Mouse (Mus musculus) MEL-GATA-1-ER (cell line): ENCODE data around the gene 2900092C05Rik.

Experiments
- DNase-seq: peaks from one replicate; pipeline ENCODE4 v3.0.0-alpha.2; 2012; ENCODE audit warnings: low read depth; ENCODE audit errors: extremely low read depth

The 2900092C05Rik gene

GRCm38 (mm10) chr7:12512217-12512616, at the start of gene 2900092C05Rik:
TSS of gene 2900092C05Rik (plus strand) at chr7:12512517.
- no peak for DNase-seq

- peak; percentile 87 for DNase-seq
Observed at GRCm38 (mm10) chr7:12478158-12479008, 33.9 kb upstream of the 2900092C05Rik start, which contains the start of gene Zfp606. TSS of gene Zfp606 (plus strand) at chr7:12478293.

DNA sequence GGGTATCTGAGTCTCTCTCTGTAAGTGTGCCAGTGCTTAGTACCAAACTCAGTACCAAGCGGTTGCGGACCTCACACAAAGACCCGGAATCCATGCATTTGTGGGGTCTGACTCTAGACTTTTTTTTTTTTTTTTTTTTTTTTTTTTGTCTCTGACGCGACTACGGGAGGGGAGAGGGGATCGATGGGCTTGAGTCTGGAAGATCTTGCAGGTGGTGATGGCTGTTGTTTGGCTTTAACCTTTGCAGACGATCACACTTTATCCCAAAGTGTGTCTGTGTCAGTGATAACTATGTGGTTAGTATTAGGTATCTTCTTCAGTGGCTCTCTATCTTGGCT, 33.3 kb upstream of the 2900092C05Rik start:
- peak; percentile 10 for DNase-seq

DNA sequence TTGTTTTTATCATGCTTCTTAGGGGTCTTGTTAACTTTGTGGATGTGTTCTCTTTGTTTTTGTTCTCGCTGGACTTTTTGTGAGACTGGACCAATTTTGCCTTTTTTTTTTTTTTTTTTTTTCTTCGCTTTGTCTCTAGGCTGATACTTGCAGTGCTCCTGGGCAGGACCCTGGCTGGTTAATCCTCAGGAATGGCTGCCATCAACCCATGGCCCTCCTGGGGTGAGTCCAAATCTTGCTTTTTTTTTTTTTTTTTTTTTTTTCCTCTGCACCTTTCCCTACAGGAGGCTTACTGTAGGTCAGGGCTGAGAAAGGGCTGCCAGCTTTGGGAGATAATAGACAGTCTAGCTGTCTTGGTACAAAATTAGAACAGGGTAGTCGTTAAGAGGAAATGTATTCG, 32.8 kb upstream of the 2900092C05Rik start:
- DNase-seq, result no peak

GRCm38 (mm10) chr7:12483771-12484170, 28.5 kb upstream of the 2900092C05Rik start:
- no peak for DNase-seq

DNA sequence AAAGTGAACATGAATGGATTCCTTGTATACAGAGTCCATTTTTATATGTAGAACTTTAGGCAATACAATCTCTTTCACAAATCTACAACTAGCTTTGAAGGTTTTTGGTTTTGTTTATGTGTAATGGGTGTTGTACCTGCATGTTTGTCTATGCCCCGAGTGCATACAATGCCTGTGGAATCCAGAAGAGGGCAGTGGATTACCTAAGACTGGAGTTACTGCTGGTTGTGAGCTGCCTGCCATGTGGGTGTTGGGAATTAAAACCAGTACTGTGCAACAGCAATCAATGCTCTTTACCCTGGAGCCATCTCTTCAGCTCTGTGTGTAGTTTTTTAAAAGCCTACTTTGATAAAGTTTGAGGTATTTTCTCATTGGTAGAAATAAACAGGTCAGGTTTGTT, 26.4 kb upstream of the 2900092C05Rik start:
- DNase-seq, result no peak

- DNase-seq, result no peak
Observed at GRCm38 (mm10) chr7:12486691-12487090, 25.6 kb upstream of the 2900092C05Rik start.

DNA sequence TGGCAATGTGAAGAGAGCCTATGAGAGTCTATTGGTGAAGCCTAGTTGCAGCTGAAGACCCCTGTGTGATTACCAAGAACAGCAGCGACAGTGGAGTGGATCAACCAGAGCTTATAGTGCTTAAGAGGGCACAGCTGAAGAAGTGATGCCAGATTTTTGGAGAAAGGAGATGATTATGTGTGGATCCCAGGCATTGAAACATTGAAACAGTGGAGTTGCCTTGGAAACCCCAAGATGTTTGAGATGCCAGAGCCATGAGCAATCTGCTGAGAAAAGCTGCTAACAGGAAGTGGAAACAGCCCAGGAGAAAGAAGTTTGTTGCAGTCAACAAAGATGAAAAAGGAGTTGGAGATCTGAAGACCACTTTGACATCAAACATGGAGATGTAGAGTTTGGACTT, 1.4 kb upstream of the 2900092C05Rik start:
- no peak for DNase-seq
